8 mouse cellular contexts compared by ENCODE assay signal in genomic region chr9:37489446-37490120, GRCm38 (mm10). TPM values are rescaled to one million over a fixed set of nuclear protein-coding genes. Genes with fewer than 3 reads are reported as not detected.
DNase-seq lines count a peak whose midpoint lies in the region; ATAC-seq and TF ChIP-seq lines count a peak whose summit lies in the region.

No protein-coding gene starts in this region.

- TF ChIP-seq RAD21 in CH12.LX (IDR thresholded peaks at IDR 0.05; ENCODE audit: low read depth, low read length) = no peak

- no peak for TF ChIP-seq EP300 in CH12.LX (IDR thresholded peaks at IDR 0.05; ENCODE audit: low read length)

- no peaks in the 10 kb centered on the region for H3K9me3 ChIP-seq in CH12.LX (replicated peaks; ENCODE audit: low read length)
- H3K9me3 ChIP-seq in erythroblast, embryonic 14.5 days (ENCODE audit: control insufficient read depth, low read length) = no peaks in the 10 kb centered on the region
- H3K9me3 ChIP-seq in heart, embryonic 14.5 days (ENCODE audit: control insufficient read depth, low read length) = no peaks in the 10 kb centered on the region
- no peaks in the 10 kb centered on the region for H3K9me3 ChIP-seq in neural tube, embryonic 15.5 days (replicated peaks)

- H3K4me2 ChIP-seq in CH12.LX (ENCODE audit: insufficient read depth, low read depth, poor library complexity, severe bottlenecking) = peak overlapping the region; percentile 89
- H3K4me2 ChIP-seq in heart, embryonic 14.5 days (ENCODE audit: low read length) = peak overlapping the region; percentile 78
- H3K4me2 ChIP-seq in neural tube, embryonic 15.5 days = peak overlapping the region; percentile 93

- TF ChIP-seq CTCF in CH12.LX (conservative IDR thresholded peaks at IDR 0.05 in 1 of 2, IDR thresholded peaks at IDR 0.05 in 1 of 2; ENCODE audit: low read depth in 2 of 2, low read length in 2 of 2) = no peak
- no peak for TF ChIP-seq CTCF in lung, adult 2 months (IDR thresholded peaks at IDR 0.05; ENCODE audit: insufficient read depth, low read length)

- H3K27me3 ChIP-seq in CH12.LX (replicated peaks) = no peaks in the 10 kb centered on the region
- H3K27me3 ChIP-seq in erythroblast, embryonic 14.5 days (ENCODE audit: control insufficient read depth) = no peaks in the 10 kb centered on the region
- no peaks in the 10 kb centered on the region for H3K27me3 ChIP-seq in heart, embryonic 14.5 days (ENCODE audit: control insufficient read depth, insufficient read depth, low read length)
- H3K27me3 ChIP-seq in neural tube, embryonic 15.5 days (replicated peaks) = no peaks in the 10 kb centered on the region

- peak overlapping the region; percentile 90; the same call in 1 of the 2 replicates for H3K27ac ChIP-seq in CH12.LX (ENCODE audit: insufficient read depth, low read depth)
- H3K27ac ChIP-seq in brown adipose tissue, adult 24 weeks (replicated peaks; ENCODE audit: low read depth, low read length) = no peak overlapping the region
- peak overlapping the region; percentile 97 to 98 for H3K27ac ChIP-seq in heart, embryonic 14.5 days (replicated peaks in 1 of 2; ENCODE audit: control insufficient read depth in 1 of 2, insufficient read depth in 1 of 2, low read depth in 2 of 2, low read length in 2 of 2)
- peak overlapping the region; percentile 97 for H3K27ac ChIP-seq in neural tube, embryonic 15.5 days (replicated peaks)

- in situ Hi-C loops in CH12.LX (cut with MboI; ENCODE audit: low pct_ligation_motif_present, low pct_unique_long_range_greater_than_20kb, low sequenced_read_pairs) = no loop called here

- ATAC-seq in heart, embryonic 14.5 days (ENCODE audit: insufficient number of reproducible peaks, insufficient read depth, low FRiP score, low read depth) = peak; percentile 64
- peak; percentile 75 for ATAC-seq in neural tube, embryonic 15.5 days (ENCODE audit: low FRiP score)

- peak overlapping the region; percentile 67 to 92 (median 84) for H3K4me3 ChIP-seq in CH12.LX (replicated peaks in 1 of 3; ENCODE audit: low read depth in 2 of 3, low read length in 2 of 3, poor library complexity in 1 of 3)
- H3K4me3 ChIP-seq in brown adipose tissue, adult 24 weeks (ENCODE audit: insufficient read depth, low read depth, low read length) = peak overlapping the region; percentile 96
- peak overlapping the region; percentile 91 for H3K4me3 ChIP-seq in erythroblast, embryonic 14.5 days (replicated peaks)
- peak overlapping the region; percentile 85 to 99 for H3K4me3 ChIP-seq in heart, embryonic 14.5 days (ENCODE audit: control insufficient read depth in 1 of 2, insufficient read depth in 1 of 2, low read depth in 1 of 2, low read length in 2 of 2)
- peak overlapping the region; percentile 85 for H3K4me3 ChIP-seq in lung, adult 2 months (replicated peaks; ENCODE audit: extremely low read depth, low read depth, low read length)
- peak overlapping the region; percentile 95 for H3K4me3 ChIP-seq in neural tube, embryonic 15.5 days (replicated peaks)

- no peak for TF ChIP-seq POLR2A in CH12.LX (IDR thresholded peaks at IDR 0.05; ENCODE audit: low read depth, low read length)
- TF ChIP-seq POLR2A in lung, adult 2 months (IDR thresholded peaks at IDR 0.05; ENCODE audit: borderline replicate concordance, extremely low read depth, low read depth, low read length) = no peak

- dilution Hi-C loops in CH12.LX (cut with MboI; ENCODE audit: extremely low pct_ligation_motif_present, extremely low pct_unique_long_range_greater_than_20kb, low sequenced_read_pairs) = no loop called here

- H3K9ac ChIP-seq in CH12.LX (ENCODE audit: insufficient read depth, low read depth) = peak overlapping the region; percentile 90
- peak overlapping the region; percentile 96 for H3K9ac ChIP-seq in heart, embryonic 14.5 days (ENCODE audit: low read length)
- H3K9ac ChIP-seq in neural tube, embryonic 15.5 days (replicated peaks) = peak overlapping the region; percentile 91

- H3K4me1 ChIP-seq in CH12.LX (ENCODE audit: control insufficient read depth in 1 of 2, insufficient read depth in 2 of 2) = peaks cover 2 to 14% of the 10 kb centered on the region in 2 experiments; a peak in 2 of 4 replicates
- peaks cover 9% of the 10 kb centered on the region for H3K4me1 ChIP-seq in brown adipose tissue, adult 24 weeks (ENCODE audit: control insufficient read depth, insufficient read depth, insufficient read length, low read length)
- peaks cover 25% of the 10 kb centered on the region for H3K4me1 ChIP-seq in erythroblast, embryonic 14.5 days (ENCODE audit: control insufficient read depth)
- peaks cover 2 to 15% of the 10 kb centered on the region in 2 experiments; a peak in 3 of 4 replicates for H3K4me1 ChIP-seq in heart, embryonic 14.5 days (ENCODE audit: control insufficient read depth in 2 of 2, insufficient read depth in 2 of 2, low read length in 2 of 2)
- peaks cover 3% of the 10 kb centered on the region; the same call in 1 of the 2 replicates for H3K4me1 ChIP-seq in lung, adult 2 months (ENCODE audit: control insufficient read depth, insufficient read depth, low read length)
- H3K4me1 ChIP-seq in neural tube, embryonic 15.5 days = peaks cover 28% of the 10 kb centered on the region

- peak; percentile 43 for DNase-seq in CH12.LX (ENCODE audit: extremely low read depth)
- DNase-seq in kidney, postnatal 10 days = peak; percentile 71
- DNase-seq in lung, adult 2 months = peak; percentile 45
- DNase-seq in thymus, adult 18-20 months = peak; percentile 34 to 35

- peaks cover 10% of the 10 kb centered on the region; the same call in 1 of the 2 replicates for H3K79me2 ChIP-seq in CH12.LX (replicated peaks; ENCODE audit: control insufficient read depth, extremely low read depth, insufficient read depth, poor library complexity, severe bottlenecking)

- peaks cover 0 to 10% of the 10 kb centered on the region in 2 experiments for H3K36me3 ChIP-seq in CH12.LX (replicated peaks in 1 of 2; ENCODE audit: control insufficient read depth in 1 of 2, insufficient read depth in 1 of 2, low read length in 1 of 2)
- H3K36me3 ChIP-seq in erythroblast, embryonic 14.5 days (ENCODE audit: control insufficient read depth) = no peaks in the 10 kb centered on the region; the same call in 1 of the 2 replicates
- 0 out of 2 replicates have a peak, but pooled peaks cover 4% of the 10 kb centered on the region for H3K36me3 ChIP-seq in heart, embryonic 14.5 days (ENCODE audit: control insufficient read depth, insufficient read depth, low read length)
- no peaks in the 10 kb centered on the region for H3K36me3 ChIP-seq in neural tube, embryonic 15.5 days

- under 1% methylated on average over 63 of the region's 75 CpGs for WGBS in heart, embryonic 14.5 days
- under 1% methylated on average over 75 of the region's 75 CpGs for WGBS in lung, adult 2 months
- WGBS in neural tube, embryonic 15.5 days = under 1% methylated on average over 56 of the region's 75 CpGs

TF ChIP-seq in CH12.LX, 34 proteins besides CTCF, POLR2A, EP300 and RAD21 (continues in another document):
- TF ChIP-seq MAFK (IDR thresholded peaks at IDR 0.05; ENCODE audit: insufficient replicate concordance, low read length) (no peak), USF1 (IDR thresholded peaks at IDR 0.05; ENCODE audit: low read depth, low read length) (no peak), UBTF (IDR thresholded peaks at IDR 0.05; ENCODE audit: low read depth, low read length) (0 out of 2 replicates have a peak, but pooled peaks have one; percentile 55), MEF2A (IDR thresholded peaks at IDR 0.05; ENCODE audit: borderline replicate concordance, low read depth, low read length) (no peak), ZNF384 (IDR thresholded peaks at IDR 0.05; ENCODE audit: low read depth, low read length) (no peak), NRF1 (IDR thresholded peaks at IDR 0.05; ENCODE audit: low read depth, low read length) (no peak)

RNA-seq across cellular contexts. Expression of gene Msantd2, which starts 0.5 kb away (rescaled TPM):
- 14.2 and 16.8 TPM in 2 replicates for total RNA-seq in CH12.LX (2012; rRNA removed)
- total RNA-seq in CH12.LX (2014; rRNA removed) = 13.8 and 15.5 TPM in 2 replicates
- polyA plus RNA-seq in CH12.LX (2012; ENCODE audit: insufficient read length, low read depth) = 9.5 and 11.9 TPM in 2 replicates
- 3.8 and 10.4 TPM in 2 replicates for polyA plus RNA-seq in brown adipose tissue, adult 24 weeks (2012; ENCODE audit: insufficient read depth, insufficient read length, missing spikeins)
- polyA plus RNA-seq in erythroblast, embryonic 14.5 days (2012) = 0.21 and 0.63 TPM in 2 replicates
- 13.8 and 17.5 TPM in 2 replicates for polyA plus RNA-seq in heart, embryonic 14.5 days (2014; fragmentation: Nextera tagmentation; extraction: Ambion mirVana)
- polyA plus RNA-seq in lung, adult 2 months (2012; rRNA removed) = 22.9 and 28.5 TPM in 2 replicates
- polyA plus RNA-seq in neural tube, embryonic 15.5 days (2015; fragmentation: Nextera tagmentation; extraction: Ambion mirVana) = 27.6 and 30.7 TPM in 2 replicates

RNA-seq across cellular contexts. Expression of gene Esam, which starts 38.3 kb away (rescaled TPM):
- total RNA-seq in CH12.LX (2012; rRNA removed) = 0.08 and 0.21 TPM in 2 replicates
- total RNA-seq in CH12.LX (2014; rRNA removed) = 0.24 and 0.42 TPM in 2 replicates
- polyA plus RNA-seq in CH12.LX (2012; ENCODE audit: insufficient read length, low read depth) = 0.18 and 0.37 TPM in 2 replicates
- polyA plus RNA-seq in brown adipose tissue, adult 24 weeks (2012; ENCODE audit: insufficient read depth, insufficient read length, missing spikeins) = 15.0 and 29.4 TPM in 2 replicates
- polyA plus RNA-seq in erythroblast, embryonic 14.5 days (2012) = not detected in 2 replicates
- 78.2 and 81.9 TPM in 2 replicates for polyA plus RNA-seq in heart, embryonic 14.5 days (2014; fragmentation: Nextera tagmentation; extraction: Ambion mirVana)
- polyA plus RNA-seq in lung, adult 2 months (2012; rRNA removed) = 229 and 240 TPM in 2 replicates
- 42.2 and 47.0 TPM in 2 replicates for polyA plus RNA-seq in neural tube, embryonic 15.5 days (2015; fragmentation: Nextera tagmentation; extraction: Ambion mirVana)

RNA-seq across cellular contexts. Expression of gene Vsig2, which starts 49.5 kb away (rescaled TPM):
- total RNA-seq in CH12.LX (2012; rRNA removed) = not detected in 2 replicates
- total RNA-seq in CH12.LX (2014; rRNA removed) = not detected in 2 replicates
- not detected in 2 replicates for polyA plus RNA-seq in CH12.LX (2012; ENCODE audit: insufficient read length, low read depth)
- 2.1 and 5.7 TPM in 2 replicates for polyA plus RNA-seq in brown adipose tissue, adult 24 weeks (2012; ENCODE audit: insufficient read depth, insufficient read length, missing spikeins)
- polyA plus RNA-seq in erythroblast, embryonic 14.5 days (2012) = not detected in 2 replicates
- polyA plus RNA-seq in heart, embryonic 14.5 days (2014; fragmentation: Nextera tagmentation; extraction: Ambion mirVana) = 0.74 and 1.6 TPM in 2 replicates
- polyA plus RNA-seq in lung, adult 2 months (2012; rRNA removed) = 60.7 and 63.3 TPM in 2 replicates
- polyA plus RNA-seq in neural tube, embryonic 15.5 days (2015; fragmentation: Nextera tagmentation; extraction: Ambion mirVana) = 0.54 and 0.91 TPM in 2 replicates

RNA-seq across cellular contexts. Expression of gene Robo3, which starts 56.5 kb away (rescaled TPM):
- total RNA-seq in CH12.LX (2012; rRNA removed) (0.76 TPM in 2 replicates), CH12.LX (2014; rRNA removed) (0.42 and 0.59 TPM in 2 replicates)
- 0.41 and 1.1 TPM in 2 replicates for polyA plus RNA-seq in CH12.LX (2012; ENCODE audit: insufficient read length, low read depth)
- polyA plus RNA-seq in brown adipose tissue, adult 24 weeks (2012; ENCODE audit: insufficient read depth, insufficient read length, missing spikeins) = not detected in 2 replicates
- polyA plus RNA-seq in erythroblast, embryonic 14.5 days (2012) = 0.05 and 0.08 TPM in 2 replicates
- 0.15 and 0.16 TPM in 2 replicates for polyA plus RNA-seq in heart, embryonic 14.5 days (2014; fragmentation: Nextera tagmentation; extraction: Ambion mirVana)
- polyA plus RNA-seq in lung, adult 2 months (2012; rRNA removed) = 0.07 and 0.22 TPM in 2 replicates
- 4.8 and 8.7 TPM in 2 replicates for polyA plus RNA-seq in neural tube, embryonic 15.5 days (2015; fragmentation: Nextera tagmentation; extraction: Ambion mirVana)

Comparison
In these comparisons a context has a peak if more than half of its experiments do, and no peak if none do; other contexts are left out.
1. RNA of gene Esam, which starts 38.3 kb away (polyA plus RNA-seq): 229 to 240 TPM in lung, adult 2 months, 78.2 to 81.9 TPM in heart, embryonic 14.5 days, 42.2 to 47.0 TPM in neural tube, embryonic 15.5 days and 15.0 to 29.4 TPM in brown adipose tissue, adult 24 weeks; 0.18 to 0.37 TPM in CH12.LX and not detected in erythroblast, embryonic 14.5 days; every median in the first group is over 10 times any median in the second.
2. Peak in every context shown above with its lines, with median percentiles within 50 percentile points of each other: DNase-seq, H3K4me2 ChIP-seq, H3K4me3 ChIP-seq and H3K9ac ChIP-seq.